Mouse (Mus musculus) layer of hippocampus, postnatal 36 days (tissue): ENCODE data around the gene Vti1b. TPM values are rescaled to one million over a fixed set of nuclear protein-coding genes. Genes with fewer than 3 reads are reported as not detected.

Experiments used
- DNase-seq, 2 experiments: peaks; one replicate each; pipeline ENCODE4 v3.0.0; 2022
- total RNA-seq, 2 experiments: library from RNA; stranded (reverse); gene quantifications; 2 replicates each; pipeline ENCODE4 v1.2.3; 2021

The Vti1b gene
- total RNA-seq, 2 experiments from 2014 or later: 160 to 192 TPM

- DNase-seq: no peak
These were observed 35.5 kb downstream of the Vti1b start for GRCm38 (mm10) chr12:79136949-79137348.

GRCm38 (mm10) chr12:79135105-79135504 is 37.4 kb downstream of the Vti1b start:
- no peak for DNase-seq

GRCm38 (mm10) chr12:79134676-79135075 is 37.8 kb downstream of the Vti1b start:
- no peak for DNase-seq

- no peak for DNase-seq
These were observed 40.6 kb downstream of the Vti1b start for GRCm38 (mm10) chr12:79131706-79132460.

- DNase-seq: no peak
These were observed 41.2 kb downstream of the Vti1b start for GRCm38 (mm10) chr12:79131178-79131675.

- DNase-seq: peak; percentile 60 to 67
These were observed 41.9 kb downstream of the Vti1b start, which contains the start of gene Arg2 for GRCm38 (mm10) chr12:79130299-79131177. Gene Arg2, plus strand, starts transcription at chr12:79130777.

GRCm38 (mm10) chr12:79122820-79123219 is 49.6 kb downstream of the Vti1b start:
- no peak for DNase-seq

GRCm38 (mm10) chr12:79118991-79119390 is 53.5 kb downstream of the Vti1b start:
- DNase-seq: no peak

Other genes with a start within 250 kb of the Vti1b start
- 10 to 100 TPM; 28.0 to 28.9 TPM for gene Tmem229b, start 165.0 kb downstream of the Vti1b start, total RNA-seq
- gene Plekhh1, start 143.5 kb downstream of the Vti1b start, total RNA-seq: 10 to 100 TPM; 16.9 to 22.1 TPM
- 10 to 100 TPM; 11.2 to 11.7 TPM for gene Pigh, start 83.0 kb downstream of the Vti1b start, total RNA-seq
- 1 to 10 TPM; 2.9 to 3.3 TPM for gene Arg2, start 41.9 kb downstream of the Vti1b start, total RNA-seq
- gene Rdh11, start 19.6 kb upstream of the Vti1b start, total RNA-seq: 10 to 100 TPM; 20.2 to 20.5 TPM
- gene Rdh12, start 36.2 kb upstream of the Vti1b start, total RNA-seq: 1 to 10 TPM; 2.7 to 3.6 TPM
- gene Zfyve26, start 123.6 kb upstream of the Vti1b start, total RNA-seq: 10 to 100 TPM; 32.2 to 34.6 TPM
- under 1 TPM; 0.17 to 0.18 TPM for gene Rad51b, start 124.6 kb upstream of the Vti1b start, total RNA-seq